Mouse (Mus musculus): ENCODE results near the gene Hexb.

- TF ChIP-seq MAX (IDR thresholded peaks at IDR 0.05; ENCODE audit: low read depth): no peak
- no peak for TF ChIP-seq POLR2A (IDR thresholded peaks at IDR 0.05; ENCODE audit: insufficient read length, low read depth)
- no peak for TF ChIP-seq MYOD1 (IDR thresholded peaks at IDR 0.05; ENCODE audit: control insufficient read depth in 1 of 3, insufficient read length in 2 of 3, low read depth in 2 of 3)
Measured at GRCm38 (mm10) chr13:97247754-97248153, 49.6 kb upstream of the Hexb start.
